Mouse (Mus musculus) liver, adult 2 months (tissue): ENCODE measurements around the gene Kdm6b.
A peak's percentile ranks its signal among the peaks of the same experiment; 100 is the strongest.

Experiments
- CTCF ChIP-seq: fragments of 200-500 bp; IDR thresholded peaks from 2 replicates; pipeline ENCODE4 v1.5.1; 2011; ENCODE audit warnings: low read depth, low read length, control low read depth
- POLR2A ChIP-seq: fragments of 200-500 bp; IDR thresholded peaks from 2 replicates; pipeline ENCODE4 v1.6.1; 2011; ENCODE audit warnings: low read length, control low read depth; ENCODE audit not compliant: insufficient read depth; ENCODE audit errors: extremely low read depth

DNA sequence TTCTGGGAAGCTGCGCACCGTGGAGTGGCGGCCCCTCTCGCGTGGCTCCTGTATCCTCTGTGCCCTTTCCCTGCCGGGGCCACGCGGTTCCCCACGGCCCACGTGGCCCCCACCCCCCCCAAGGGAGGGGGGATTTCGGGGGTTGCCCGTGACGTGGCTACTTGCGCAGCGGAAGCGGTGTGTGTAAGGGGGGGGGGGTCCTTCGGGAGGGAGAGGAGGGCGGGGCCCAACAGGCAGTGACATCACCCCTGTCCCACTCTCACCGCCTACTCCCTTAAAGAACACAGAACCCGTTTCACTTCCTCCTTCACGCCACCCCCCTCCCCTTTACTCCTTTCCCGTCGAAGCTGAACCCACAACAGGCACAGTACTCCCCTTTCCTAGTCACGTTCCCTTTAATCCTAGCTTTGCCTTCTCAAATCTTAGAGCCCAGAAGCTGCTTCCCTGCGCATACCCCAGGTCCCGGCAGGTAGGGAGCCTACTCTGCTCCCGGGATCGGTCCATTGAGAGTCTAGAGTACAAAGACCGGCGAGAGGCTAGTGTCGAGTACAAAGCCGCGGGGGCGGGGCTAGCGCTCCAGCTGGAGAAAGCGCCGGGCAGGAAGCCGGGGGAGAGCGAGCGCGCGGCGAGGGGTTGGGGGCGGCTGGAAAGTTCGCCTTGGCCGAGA is 4.0 kb downstream of the Kdm6b start:
- TF ChIP-seq CTCF (no peak), POLR2A (peak; percentile 67; the same call in 1 of the 2 replicates)
